Mouse (Mus musculus) E14TG2a.4 (cell line): Measurements from ENCODE around the gene Olfr1395.

Experiments used
- CTCF ChIP-seq: conservative IDR thresholded peaks from 2 replicates; pipeline ENCODE4 v1.5.1; 2014; ENCODE audit warnings: low read length
- POU5F1 ChIP-seq: IDR thresholded peaks from 2 replicates; pipeline ENCODE4 v1.6.1; 2014; ENCODE audit warnings: low read length, borderline replicate concordance

DNA sequence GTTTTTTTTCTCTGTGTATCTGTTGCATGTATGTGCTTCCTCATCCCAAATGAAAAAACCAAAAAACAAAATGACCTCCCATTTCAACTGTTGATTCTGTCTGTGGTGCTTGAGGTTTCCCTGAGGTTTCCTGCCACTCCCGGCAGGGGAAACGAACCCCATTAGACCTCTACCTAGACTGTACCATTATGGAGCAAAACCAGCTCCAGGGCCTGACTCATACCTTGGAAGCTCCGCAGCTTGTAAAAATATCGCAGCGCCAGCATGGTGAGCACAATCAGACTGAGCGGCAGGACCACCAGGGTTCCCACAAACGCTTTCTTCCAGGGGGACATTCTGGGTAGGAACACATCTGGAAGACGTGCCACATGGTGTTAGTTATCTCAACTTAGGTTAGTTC lies 33.3 kb downstream of the Olfr1395 start:
- TF ChIP-seq POU5F1 (no peak), CTCF (no peak; the same call in 1 of the 2 replicates)
